Mouse (Mus musculus) lung, embryonic 15.5 days (tissue): ENCODE data around the gene 4933427D14Rik. TPM values are rescaled to one million over a fixed set of nuclear protein-coding genes. Genes with fewer than 3 reads are reported as not detected.

Experiments used
- ATAC-seq: fragments of 200-750 bp; cut with Nextera tagmentation; 2 replicates; pipeline ENCODE4 v1.8.0; 2017; ENCODE audit warnings: moderate number of reproducible peaks, borderline replicate concordance; ENCODE audit not compliant: low FRiP score, low TSS enrichment; ENCODE audit errors: extremely low read depth
- H3K27ac ChIP-seq: fragments of 300-500 bp; sonication (generic); 2 replicates; pipeline ENCODE4 v1.5.1; 2015; ENCODE audit warnings: moderate library complexity, mild to moderate bottlenecking, inconsistent platforms
- H3K27me3 ChIP-seq: fragments of 300-500 bp; sonication (generic); 2 replicates; pipeline ENCODE4 v1.6.1; 2015; ENCODE audit warnings: inconsistent platforms
- H3K36me3 ChIP-seq: fragments of 300-500 bp; sonication (generic); 2 replicates; pipeline ENCODE4 v1.6.1; 2015; ENCODE audit warnings: inconsistent platforms
- H3K4me1 ChIP-seq: fragments of 300-500 bp; sonication (generic); 2 replicates; pipeline ENCODE4 v1.6.1; 2015; ENCODE audit warnings: inconsistent platforms
- H3K4me2 ChIP-seq: fragments of 300-500 bp; sonication (generic); 2 replicates; pipeline ENCODE4 v1.6.1; 2015; ENCODE audit warnings: inconsistent platforms, mild to moderate bottlenecking, moderate library complexity
- H3K4me3 ChIP-seq: fragments of 300-500 bp; sonication (generic); 2 replicates; pipeline ENCODE4 v1.5.1; 2015; ENCODE audit warnings: mild to moderate bottlenecking, inconsistent platforms
- H3K9ac ChIP-seq: fragments of 300-500 bp; sonication (generic); 2 replicates; pipeline ENCODE4 v1.6.1; 2015; ENCODE audit warnings: inconsistent platforms
- H3K9me3 ChIP-seq: fragments of 300-500 bp; sonication (generic); 2 replicates; pipeline ENCODE4 v1.6.1; 2016; ENCODE audit warnings: inconsistent platforms
- WGBS: fragments of 180-500 bp; shearing (Covaris S2); methylation state at CpG from one replicate; pipeline ENCODE4 v1.1.7; 2015; 5-methylcytosine and 5-hydroxymethylcytosine counted together
- polyA plus RNA-seq: library from polyadenylated mRNA; unstranded; fragments of >200 nt; fragmentation: Nextera tagmentation; extraction: Ambion mirVana; gene quantifications from 2 replicates; pipeline ENCODE4 v1.2.1, GENCODE M21; 2015

4933427D14Rik gene
- polyA plus RNA-seq, 1 experiment from 2014 or later, result 18.8 TPM

- 74% methylated on average over 4 of the region's 4 CpGs for WGBS
- Histone ChIP-seq H3K4me3 (no peak overlapping the region), H3K27ac (no peak overlapping the region), H3K9ac (no peak overlapping the region), H3K9me3 (no peaks in the 10 kb centered on the region), H3K27me3 (no peaks in the 10 kb centered on the region), H3K36me3 (peaks cover 22% of the 10 kb centered on the region), H3K4me1 (0 out of 2 replicates have a peak, but pooled peaks cover 3% of the 10 kb centered on the region), H3K4me2 (no peak overlapping the region)
- no peak for ATAC-seq
Observed at GRCm38 (mm10) chr11:72155981-72156428, 51.3 kb downstream of the 4933427D14Rik start.

- H3K27ac ChIP-seq, result no peak overlapping the region
- no peak overlapping the region for H3K4me2 ChIP-seq
- no peak overlapping the region for H3K9ac ChIP-seq
- H3K9me3 ChIP-seq, result no peaks in the 10 kb centered on the region
- H3K27me3 ChIP-seq, result no peaks in the 10 kb centered on the region
- no peak for ATAC-seq
- H3K36me3 ChIP-seq, result peaks cover 22% of the 10 kb centered on the region
- no peak overlapping the region for H3K4me3 ChIP-seq
- WGBS, result 73% methylated on average over 11 of the region's 11 CpGs
- H3K4me1 ChIP-seq, result 0 out of 2 replicates have a peak, but pooled peaks cover 3% of the 10 kb centered on the region
Observed at GRCm38 (mm10) chr11:72155186-72155980, 51.9 kb downstream of the 4933427D14Rik start.

GRCm38 (mm10) chr11:72153122-72153862, 54.0 kb downstream of the 4933427D14Rik start:
- H3K4me1 ChIP-seq, result 0 out of 2 replicates have a peak, but pooled peaks cover 3% of the 10 kb centered on the region
- H3K27me3 ChIP-seq, result no peaks in the 10 kb centered on the region
- H3K4me2 ChIP-seq, result no peak overlapping the region
- peaks cover 15% of the 10 kb centered on the region for H3K36me3 ChIP-seq
- H3K9me3 ChIP-seq, result no peaks in the 10 kb centered on the region
- 74% methylated on average over 12 of the region's 12 CpGs for WGBS
- H3K4me3 ChIP-seq, result no peak overlapping the region
- ATAC-seq, result no peak
- no peak overlapping the region for H3K9ac ChIP-seq
- no peak overlapping the region for H3K27ac ChIP-seq

GRCm38 (mm10) chr11:72151120-72151519, 56.1 kb downstream of the 4933427D14Rik start:
- Histone ChIP-seq H3K27ac (peak overlapping the region; percentile 79), H3K9ac (no peak overlapping the region), H3K4me2 (no peak overlapping the region), H3K9me3 (no peaks in the 10 kb centered on the region), H3K36me3 (peaks cover 13% of the 10 kb centered on the region; the same call in 1 of the 2 replicates), H3K27me3 (no peaks in the 10 kb centered on the region), H3K4me3 (no peak overlapping the region), H3K4me1 (0 out of 2 replicates have a peak, but pooled peaks cover 3% of the 10 kb centered on the region)
- ATAC-seq, result peak; percentile 75
- WGBS, result 54% methylated on average over 2 of the region's 2 CpGs

GRCm38 (mm10) chr11:72147910-72148309, 59.3 kb downstream of the 4933427D14Rik start:
- no peak overlapping the region for H3K4me2 ChIP-seq
- H3K9ac ChIP-seq, result no peak overlapping the region
- 0 out of 2 replicates have a peak, but pooled peaks cover 11% of the 10 kb centered on the region for H3K4me1 ChIP-seq
- no peaks in the 10 kb centered on the region for H3K36me3 ChIP-seq
- H3K4me3 ChIP-seq, result no peak overlapping the region
- ATAC-seq, result no peak
- WGBS, result 61% methylated on average over 3 of the region's 3 CpGs
- H3K9me3 ChIP-seq, result no peaks in the 10 kb centered on the region
- H3K27me3 ChIP-seq, result no peaks in the 10 kb centered on the region
- H3K27ac ChIP-seq, result no peak overlapping the region

- Histone ChIP-seq H3K27me3 (no peaks in the 10 kb centered on the region), H3K4me2 (no peak overlapping the region), H3K36me3 (no peaks in the 10 kb centered on the region), H3K9me3 (no peaks in the 10 kb centered on the region), H3K4me1 (0 out of 2 replicates have a peak, but pooled peaks cover 8% of the 10 kb centered on the region), H3K9ac (no peak overlapping the region), H3K4me3 (no peak overlapping the region), H3K27ac (peak overlapping the region; percentile 72)
- 71% methylated on average over 1 of the region's 1 CpGs for WGBS
- no peak for ATAC-seq
Observed at GRCm38 (mm10) chr11:72145877-72146248, 61.4 kb downstream of the 4933427D14Rik start.

- H3K9ac ChIP-seq, result no peak overlapping the region
- H3K27ac ChIP-seq, result peak overlapping the region; percentile 72
- H3K4me2 ChIP-seq, result no peak overlapping the region
- no peaks in the 10 kb centered on the region for H3K36me3 ChIP-seq
- no peaks in the 10 kb centered on the region for H3K9me3 ChIP-seq
- H3K4me3 ChIP-seq, result no peak overlapping the region
- 10% methylated on average over 2 of the region's 2 CpGs for WGBS
- ATAC-seq, result no peak
- H3K27me3 ChIP-seq, result no peaks in the 10 kb centered on the region
- H3K4me1 ChIP-seq, result 0 out of 2 replicates have a peak, but pooled peaks cover 8% of the 10 kb centered on the region
Observed at GRCm38 (mm10) chr11:72145182-72145876, 61.9 kb downstream of the 4933427D14Rik start.

GRCm38 (mm10) chr11:72142889-72143288, 64.4 kb downstream of the 4933427D14Rik start:
- H3K4me2 ChIP-seq, result no peak overlapping the region
- no peaks in the 10 kb centered on the region for H3K36me3 ChIP-seq
- 0 out of 2 replicates have a peak, but pooled peaks cover 8% of the 10 kb centered on the region for H3K4me1 ChIP-seq
- 0 out of 2 replicates have a peak, but pooled peaks cover 7% of the 10 kb centered on the region for H3K27me3 ChIP-seq
- no peak overlapping the region for H3K4me3 ChIP-seq
- no peak for ATAC-seq
- WGBS, result 59% methylated on average over 10 of the region's 10 CpGs
- no peak overlapping the region for H3K9ac ChIP-seq
- H3K27ac ChIP-seq, result 0 out of 2 replicates have a peak overlapping the region, but pooled peaks have one; percentile 2
- H3K9me3 ChIP-seq, result no peaks in the 10 kb centered on the region

- no peak overlapping the region for H3K4me2 ChIP-seq
- H3K9ac ChIP-seq, result no peak overlapping the region
- peaks cover 9% of the 10 kb centered on the region; the same call in 1 of the 2 replicates for H3K4me1 ChIP-seq
- peaks cover 30% of the 10 kb centered on the region for H3K27me3 ChIP-seq
- H3K9me3 ChIP-seq, result no peaks in the 10 kb centered on the region
- ATAC-seq, result no peak
- H3K27ac ChIP-seq, result no peak overlapping the region
- H3K4me3 ChIP-seq, result no peak overlapping the region
- 32% methylated on average over 6 of the region's 6 CpGs for WGBS
- H3K36me3 ChIP-seq, result no peaks in the 10 kb centered on the region
Observed at GRCm38 (mm10) chr11:72140198-72140597, 67.1 kb downstream of the 4933427D14Rik start.

- Histone ChIP-seq H3K4me1 (peaks cover 31% of the 10 kb centered on the region), H3K4me2 (peak overlapping the region; percentile 98), H3K36me3 (no peaks in the 10 kb centered on the region), H3K4me3 (peak overlapping the region; percentile 55), H3K27me3 (peaks cover 49% of the 10 kb centered on the region), H3K9me3 (no peaks in the 10 kb centered on the region), H3K9ac (no peak overlapping the region), H3K27ac (peak overlapping the region; percentile 25; the same call in 1 of the 2 replicates)
- 36% methylated on average over 11 of the region's 11 CpGs for WGBS
- 0 out of 2 replicates have a peak, but pooled peaks have one; percentile 19 for ATAC-seq
Observed at GRCm38 (mm10) chr11:72136231-72136982, 70.9 kb downstream of the 4933427D14Rik start.
